Mouse (Mus musculus) embryonic fibroblast, embryonic 13.5 days (primary cell): ENCODE results near the gene Tfe3. TPM values are rescaled to one million over a fixed set of nuclear protein-coding genes. Genes with fewer than 3 reads are reported as not detected.
"Not testable (repeated sequence)": the region's sequence is repeated elsewhere in the genome, so short reads cannot be mapped to it uniquely, and the experiment has no call there.

ENCODE experiments used
- H3K27ac ChIP-seq: 2 replicates; pipeline ENCODE4 v1.5.1; 2012; ENCODE audit warnings: low read length, control low read depth, inconsistent platforms; ENCODE audit not compliant: insufficient read depth
- H3K4me1 ChIP-seq: 2 replicates; pipeline ENCODE4 v1.6.1; 2011; ENCODE audit warnings: low read length; ENCODE audit not compliant: control insufficient read depth, insufficient read depth
- H3K4me3 ChIP-seq: 2 replicates; pipeline ENCODE4 v1.5.1; 2011; ENCODE audit warnings: mild to moderate bottlenecking, control low read depth, low read length; ENCODE audit not compliant: insufficient read depth
- CTCF ChIP-seq: IDR thresholded peaks from 2 replicates; pipeline ENCODE4 v1.5.1; 2011; ENCODE audit warnings: mild to moderate bottlenecking, control low read depth, low read length, moderate library complexity, borderline replicate concordance; ENCODE audit not compliant: insufficient read depth
- POLR2A ChIP-seq: IDR thresholded peaks from 2 replicates; pipeline ENCODE4 v1.6.1; 2011; ENCODE audit warnings: low read depth, mild to moderate bottlenecking, control low read depth, low read length, moderate library complexity
- polyA plus RNA-seq: library from polyadenylated mRNA; stranded (reverse); fragments of >200 nt; gene quantifications from 2 replicates; pipeline ENCODE4 v1.2.4, GENCODE M21; 2011; ENCODE audit warnings: low read depth; ENCODE audit not compliant: missing spikeins, insufficient read length

Gene Tfe3
- polyA plus RNA-seq, 1 experiment = 49.1 TPM

- Histone ChIP-seq H3K4me1 (no peaks in the 10 kb centered on the region), H3K4me3 (peak within 1 kb of the TSS; percentile 93), H3K27ac (no peak within 1 kb of the TSS)
- no peak for TF ChIP-seq CTCF
- TF ChIP-seq POLR2A = no peak
Measured at GRCm38 (mm10) chrX:7750432-7751116, 11.8 kb upstream of the Tfe3 start, which contains the start of gene Ccdc120. Gene Ccdc120, minus strand, starts transcription at chrX:7750905.

GRCm38 (mm10) chrX:7753627-7754026 is 8.7 kb upstream of the Tfe3 start:
- not testable (repeated sequence) for H3K4me1 ChIP-seq

GRCm38 (mm10) chrX:7762921-7763197 is 499 bp downstream of the Tfe3 start:
- TF ChIP-seq POLR2A = no peak
- no peak for TF ChIP-seq CTCF
- H3K27ac ChIP-seq = peak overlapping the region; percentile 91
- H3K4me3 ChIP-seq = peak overlapping the region; percentile 93
- H3K4me1 ChIP-seq = peaks cover 4% of the 10 kb centered on the region; the same call in 1 of the 2 replicates

More at GRCm38 (mm10) chrX:7753627-7754026, 8.7 kb upstream of the Tfe3 start:
- not testable (repeated sequence) for H3K27ac ChIP-seq, H3K4me3 ChIP-seq

- peak; percentile 77 for TF ChIP-seq POLR2A
- no peak for TF ChIP-seq CTCF
- Histone ChIP-seq H3K4me3 (peak overlapping the region; percentile 93), H3K4me1 (peaks cover 4% of the 10 kb centered on the region; the same call in 1 of the 2 replicates), H3K27ac (peak overlapping the region; percentile 91)
Measured at GRCm38 (mm10) chrX:7763631-7764393, 1.5 kb downstream of the Tfe3 start.

GRCm38 (mm10) chrX:7764657-7765280 is 2.4 kb downstream of the Tfe3 start:
- Histone ChIP-seq H3K4me3 (peak overlapping the region; percentile 93), H3K27ac (peak overlapping the region; percentile 91), H3K4me1 (peaks cover 4% of the 10 kb centered on the region; the same call in 1 of the 2 replicates)
- TF ChIP-seq CTCF (no peak), POLR2A (no peak)

- H3K4me3 ChIP-seq = peak overlapping the region; percentile 93
- no peak for TF ChIP-seq CTCF
- TF ChIP-seq POLR2A = no peak
- H3K27ac ChIP-seq = peak overlapping the region; percentile 76
- peaks cover 4% of the 10 kb centered on the region; the same call in 1 of the 2 replicates for H3K4me1 ChIP-seq
Measured at GRCm38 (mm10) chrX:7765281-7765670, 2.9 kb downstream of the Tfe3 start.

- H3K27ac ChIP-seq = peak overlapping the region; percentile 76
- peaks cover 4% of the 10 kb centered on the region; the same call in 1 of the 2 replicates for H3K4me1 ChIP-seq
- peak overlapping the region; percentile 93 for H3K4me3 ChIP-seq
- no peak for TF ChIP-seq CTCF
- TF ChIP-seq POLR2A = peak; percentile 63
Measured at GRCm38 (mm10) chrX:7765764-7766163, 3.4 kb downstream of the Tfe3 start.

GRCm38 (mm10) chrX:7769302-7770017 is 7.1 kb downstream of the Tfe3 start:
- TF ChIP-seq POLR2A (no peak), CTCF (no peak)
- H3K4me3 ChIP-seq = no peak overlapping the region

GRCm38 (mm10) chrX:7772766-7773165 is 10.4 kb downstream of the Tfe3 start:
- H3K4me1 ChIP-seq = no peaks in the 10 kb centered on the region; the same call in 1 of the 2 replicates
- no peak for TF ChIP-seq POLR2A
- TF ChIP-seq CTCF = no peak
- H3K27ac ChIP-seq = no peak overlapping the region
- no peak overlapping the region for H3K4me3 ChIP-seq

More at GRCm38 (mm10) chrX:7769302-7770017, 7.1 kb downstream of the Tfe3 start:
- Histone ChIP-seq H3K4me1 (peaks cover 4% of the 10 kb centered on the region; the same call in 1 of the 2 replicates), H3K27ac (no peak overlapping the region)
